Mouse (Mus musculus) brain, adult 2 months (tissue): ENCODE results near the gene Bsg.

Experiments used
- DNase-seq: peaks from one replicate; pipeline ENCODE4 v3.0.0; 2011; ENCODE audit warnings: low read depth, low spot score

The Bsg gene

GRCm38 (mm10) chr10:79703541-79703940, 750 bp upstream of the Bsg start:
- DNase-seq: no peak

DNA sequence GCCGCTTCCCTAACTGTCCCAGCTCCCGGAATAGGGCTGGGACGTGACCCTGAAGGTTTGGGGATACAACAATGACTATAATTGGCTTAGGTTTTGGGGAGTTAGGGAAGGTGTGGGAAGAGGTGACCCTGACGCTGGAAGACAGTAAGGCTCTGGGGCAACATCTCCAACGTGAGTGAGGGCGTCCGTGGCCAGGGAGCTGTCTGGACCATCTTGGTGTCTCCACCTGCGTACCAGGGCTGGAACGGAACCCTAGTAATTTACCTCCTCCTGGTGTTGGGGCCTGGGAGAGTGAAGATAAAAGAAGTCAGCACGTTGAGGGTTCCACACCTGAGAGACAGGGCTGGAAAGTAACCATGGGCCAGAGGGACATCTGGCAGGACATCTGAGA, 674 bp downstream of the Bsg start:
- DNase-seq: no peak

GRCm38 (mm10) chr10:79705951-79706350, 1.7 kb downstream of the Bsg start:
- no peak for DNase-seq

- DNase-seq: peak; percentile 52
Observed at GRCm38 (mm10) chr10:79706406-79707094, 2.3 kb downstream of the Bsg start.

DNA sequence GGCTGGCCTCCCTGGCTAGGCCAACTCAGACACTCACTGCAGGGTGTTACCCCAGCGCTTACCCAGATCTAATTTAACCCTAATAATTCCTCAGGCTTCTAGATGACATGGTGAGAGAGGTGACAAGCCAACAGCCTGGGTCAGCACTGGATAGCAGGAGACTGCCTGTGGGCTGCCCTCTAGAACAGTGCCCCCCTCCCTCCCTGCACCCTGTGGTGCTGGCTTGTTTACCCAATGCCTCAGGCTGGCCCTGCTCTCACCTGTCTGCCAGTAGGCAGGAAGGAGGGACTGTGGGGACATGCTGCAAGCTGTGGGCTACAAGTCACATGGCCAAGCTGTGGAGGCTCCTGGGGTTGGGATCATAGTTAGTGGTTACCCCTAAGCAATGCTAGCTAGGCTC, 2.9 kb downstream of the Bsg start:
- DNase-seq: peak; percentile 79

DNA sequence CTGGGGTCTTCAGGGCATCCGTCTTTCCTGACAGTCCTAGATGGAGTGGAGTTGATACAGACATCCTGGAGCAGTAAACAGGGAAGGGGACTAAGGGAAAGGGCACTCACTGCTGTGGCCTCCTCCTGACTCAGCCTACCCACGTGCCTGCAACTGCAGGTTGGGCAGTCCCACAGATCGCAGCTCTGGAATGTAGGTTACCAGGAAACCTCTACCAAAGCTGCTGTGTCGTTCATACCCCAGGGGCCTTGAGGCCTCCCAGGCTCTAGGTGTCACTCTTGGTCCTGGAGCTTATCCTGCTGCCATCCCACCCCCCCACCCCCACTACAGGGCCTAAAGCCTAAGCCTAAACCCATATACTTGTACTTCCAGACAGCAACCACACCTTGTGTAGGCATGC, 3.5 kb downstream of the Bsg start:
- peak; percentile 53 for DNase-seq

DNA sequence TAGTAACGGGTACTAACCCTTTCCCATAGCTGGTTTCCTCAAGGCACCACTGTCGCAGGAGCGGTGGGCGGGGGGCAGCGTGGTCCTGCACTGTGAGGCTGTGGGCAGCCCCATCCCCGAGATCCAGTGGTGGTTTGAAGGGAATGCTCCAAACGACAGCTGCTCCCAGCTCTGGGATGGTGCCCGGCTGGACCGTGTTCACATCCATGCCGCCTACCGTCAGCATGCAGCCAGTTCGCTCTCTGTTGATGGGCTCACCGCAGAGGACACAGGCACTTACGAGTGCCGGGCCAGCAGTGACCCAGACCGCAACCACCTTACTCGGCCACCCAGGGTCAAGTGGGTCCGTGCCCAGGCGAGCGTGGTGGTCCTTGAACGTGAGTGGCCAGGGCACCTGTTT, 4.4 kb downstream of the Bsg start:
- DNase-seq: no peak

DNA sequence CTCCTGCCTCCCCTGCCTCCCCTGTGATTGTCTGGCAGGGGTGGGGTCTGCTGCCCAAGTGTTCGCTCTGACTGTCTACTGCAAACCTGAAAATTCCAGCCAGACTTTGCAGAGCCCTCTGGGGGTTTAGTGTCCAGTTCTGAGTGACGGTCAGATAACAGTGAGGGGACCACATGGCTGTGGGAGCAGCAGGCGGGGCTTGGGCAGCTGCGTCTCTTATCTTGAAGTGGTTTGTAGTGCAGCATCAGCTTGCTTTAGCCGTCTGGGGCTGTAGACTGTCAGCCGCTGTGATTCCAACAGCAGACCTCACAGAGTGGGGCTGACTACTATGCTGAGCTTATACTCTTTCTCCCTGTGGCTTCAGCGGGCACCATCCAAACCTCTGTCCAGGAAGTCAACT, 5.0 kb downstream of the Bsg start:
- DNase-seq: no peak

DNA sequence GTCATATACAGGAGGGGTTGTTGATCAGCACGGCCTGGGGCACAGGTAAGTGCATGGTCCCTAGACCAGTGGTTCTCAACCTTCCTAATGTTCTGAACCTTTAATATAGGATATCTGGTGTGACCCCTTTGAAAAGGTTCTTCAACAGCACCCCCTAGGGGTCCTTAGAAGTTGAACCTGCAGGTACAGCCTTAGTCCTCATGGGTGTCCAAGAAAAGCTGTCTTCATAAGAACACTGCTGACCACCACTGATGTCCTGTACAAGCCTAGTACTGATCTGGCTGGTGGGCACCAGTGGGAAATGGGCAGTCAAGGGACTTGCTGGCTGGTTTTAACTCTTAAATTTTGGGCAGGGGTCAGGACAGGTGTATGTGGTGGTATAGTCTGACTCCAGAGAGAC, 7.7 kb downstream of the Bsg start:
- peak; percentile 46 for DNase-seq

DNA sequence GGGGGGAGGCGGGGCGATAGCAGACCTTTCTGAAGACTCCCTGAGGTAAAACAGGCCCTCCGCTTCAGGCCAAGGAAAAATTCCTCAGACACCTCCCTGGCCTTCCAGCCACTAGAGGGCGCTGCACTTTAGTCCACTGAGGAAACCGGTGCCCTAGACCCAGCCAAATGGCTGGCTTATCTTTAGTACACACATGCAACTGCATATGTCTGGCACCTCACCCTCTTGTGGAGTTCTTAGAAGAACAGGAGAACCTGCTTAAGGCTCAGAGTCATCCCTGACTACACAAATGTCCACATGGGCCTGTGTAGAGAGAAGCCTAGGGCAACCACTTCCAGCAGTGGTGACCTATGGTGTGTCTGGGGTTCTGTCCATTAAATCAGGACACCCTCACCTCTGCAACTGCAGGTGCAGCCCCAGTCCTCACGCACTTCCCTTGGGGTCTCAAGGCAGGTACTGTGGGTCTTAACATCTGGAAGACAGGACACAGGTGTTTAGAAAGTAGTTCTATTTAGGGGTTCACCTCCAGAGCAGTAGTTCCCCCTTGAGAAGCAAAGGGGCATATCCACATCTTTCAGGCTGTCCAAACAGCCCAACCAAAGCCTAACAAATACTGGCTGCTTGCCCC, 8.3 kb downstream of the Bsg start:
- DNase-seq: peak; percentile 93

DNA sequence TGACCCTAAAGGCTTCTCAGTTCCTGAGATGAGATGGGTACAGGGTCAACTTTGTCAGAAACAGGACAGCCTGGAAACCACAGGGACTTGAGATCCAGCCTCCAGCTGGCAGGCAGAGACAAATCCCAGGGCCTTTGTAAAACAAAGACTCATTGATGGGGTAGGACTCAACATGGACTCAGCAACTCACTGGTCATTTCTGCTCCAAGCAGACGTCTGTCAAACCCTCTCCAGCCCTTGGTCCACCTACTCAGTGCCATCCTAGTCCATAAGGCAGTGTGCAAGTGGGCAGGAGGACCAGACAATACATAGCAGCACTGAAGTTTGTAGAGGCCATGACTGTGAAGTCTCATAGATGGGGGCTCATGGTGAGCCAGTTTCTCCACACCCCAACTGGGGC, 8.9 kb downstream of the Bsg start:
- DNase-seq: peak; percentile 62

- DNase-seq: peak; percentile 53
Observed at GRCm38 (mm10) chr10:79714996-79715395, 10.7 kb downstream of the Bsg start.

DNA sequence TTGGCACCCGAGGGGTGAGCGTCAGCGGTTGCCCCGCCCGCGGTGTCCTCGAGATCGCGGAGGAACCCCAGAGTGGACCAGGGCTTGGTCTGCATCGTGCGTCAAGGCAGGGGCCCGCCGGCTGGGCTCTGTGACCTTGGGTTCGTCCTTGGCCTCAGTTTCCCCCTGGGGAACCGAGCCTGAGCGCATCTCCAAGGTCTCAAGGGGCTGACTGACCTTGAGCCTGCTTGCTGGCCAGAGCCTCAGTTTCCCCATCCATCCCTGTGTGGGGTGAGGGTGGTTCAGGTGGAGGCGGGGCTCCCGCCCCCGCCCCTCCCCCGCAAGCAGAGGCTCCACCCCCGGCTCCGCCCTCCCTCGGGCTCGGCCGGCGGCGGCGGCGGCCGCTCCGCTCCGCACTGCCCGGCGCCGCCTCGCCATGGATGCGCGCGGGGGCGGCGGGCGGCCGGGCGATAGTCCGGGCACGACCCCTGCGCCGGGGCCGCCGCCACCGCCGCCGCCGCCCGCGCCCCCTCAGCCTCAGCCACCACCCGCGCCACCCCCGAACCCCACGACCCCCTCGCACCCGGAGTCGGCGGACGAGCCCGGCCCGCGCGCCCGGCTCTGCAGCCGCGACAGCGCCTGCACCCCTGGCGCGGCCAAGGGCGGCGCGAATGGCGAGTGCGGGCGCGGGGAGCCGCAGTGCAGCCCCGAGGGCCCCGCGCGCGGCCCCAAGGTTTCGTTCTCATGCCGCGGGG, 12.1 kb downstream of the Bsg start, which contains the start of gene Hcn2:
Hcn2 (plus strand) TSS at position 381 of the 734 bp plus-strand sequence.
- DNase-seq: peak; percentile 71

GRCm38 (mm10) chr10:79716988-79717355, 12.7 kb downstream of the Bsg start:
- peak; percentile 78 for DNase-seq

DNA sequence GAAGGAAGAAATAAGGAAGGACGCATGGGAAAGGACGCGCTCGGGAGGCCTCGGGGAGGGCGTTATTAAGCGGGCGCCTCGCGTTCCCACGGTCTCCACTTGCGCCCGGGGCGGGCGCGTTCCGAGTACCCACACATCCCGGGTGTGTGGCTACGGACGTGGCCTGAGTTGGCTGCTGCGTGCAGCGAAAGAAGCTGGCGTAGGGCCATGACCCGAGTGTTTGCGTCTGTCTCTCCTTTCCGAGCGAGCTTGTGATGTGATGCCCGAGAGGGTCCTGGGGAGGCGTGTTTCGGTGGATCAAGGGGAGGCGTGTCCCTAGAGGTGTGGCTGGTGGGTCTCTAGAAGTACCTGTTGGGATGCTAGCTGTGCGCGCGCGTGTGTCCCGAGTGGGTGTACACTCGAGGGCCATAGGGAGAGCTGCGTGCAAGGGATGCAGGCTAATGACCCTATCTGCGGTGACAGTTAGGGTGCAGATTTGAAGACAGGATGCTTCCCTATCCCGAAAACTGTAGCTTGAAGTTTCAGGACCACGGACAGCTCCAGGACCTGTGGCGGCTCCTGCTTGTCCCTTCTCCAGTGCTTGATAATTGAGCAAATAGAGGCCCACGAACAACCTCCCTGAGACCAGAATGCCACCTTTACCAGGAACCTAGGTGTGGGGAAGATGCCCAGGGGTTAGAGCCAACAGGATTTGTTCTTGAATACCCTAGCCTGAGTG, 13.5 kb downstream of the Bsg start:
- peak; percentile 56 for DNase-seq

- DNase-seq: no peak
Observed at GRCm38 (mm10) chr10:79721089-79721488, 16.8 kb downstream of the Bsg start.

DNA sequence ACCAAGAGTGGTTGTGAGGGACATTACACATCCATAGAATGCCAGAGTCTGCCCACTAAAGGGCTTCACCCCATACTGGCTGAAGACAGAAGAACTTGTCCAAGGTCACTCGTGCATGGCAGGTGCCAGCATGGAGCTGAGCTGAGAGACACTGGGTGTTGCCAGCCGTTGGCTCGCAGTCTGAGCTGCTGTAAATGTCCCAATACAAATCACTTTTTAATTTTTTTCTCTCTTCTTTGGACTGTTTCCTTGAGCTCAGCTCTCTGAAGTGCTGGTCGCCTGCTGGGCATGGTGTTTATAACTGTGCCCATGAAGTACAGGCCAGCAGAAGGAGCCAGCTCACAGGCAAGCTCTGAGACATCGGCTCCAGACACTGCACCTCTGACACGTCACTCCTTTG, 18.8 kb downstream of the Bsg start:
- DNase-seq: peak; percentile 55

- no peak for DNase-seq
Observed at GRCm38 (mm10) chr10:79723692-79724091, 19.4 kb downstream of the Bsg start.

DNA sequence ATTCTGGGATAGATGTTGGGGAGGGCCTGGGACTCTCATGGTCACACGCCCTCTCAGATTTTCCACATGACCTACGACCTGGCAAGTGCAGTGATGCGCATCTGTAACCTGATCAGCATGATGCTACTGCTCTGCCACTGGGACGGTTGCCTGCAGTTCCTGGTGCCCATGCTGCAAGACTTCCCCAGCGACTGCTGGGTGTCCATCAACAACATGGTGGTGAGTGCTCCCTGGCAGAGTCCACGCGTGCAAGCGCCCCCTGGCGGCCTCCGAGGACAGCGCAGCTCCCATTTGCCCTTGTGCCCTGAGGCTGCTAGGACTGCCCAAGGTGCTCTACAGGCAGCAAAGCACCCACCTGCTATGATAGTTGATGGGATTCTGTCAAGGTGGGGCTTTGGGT, 21.8 kb downstream of the Bsg start:
- peak; percentile 59 for DNase-seq

GRCm38 (mm10) chr10:79728323-79729249, 24.3 kb downstream of the Bsg start:
- peak; percentile 90 for DNase-seq

- peak; percentile 89 for DNase-seq
Observed at GRCm38 (mm10) chr10:79729357-79729965, 25.2 kb downstream of the Bsg start.
